Mouse (Mus musculus): ENCODE results near the gene Cybb.
"Not testable (repeated sequence)": the region's sequence is repeated elsewhere in the genome, so short reads cannot be mapped to it uniquely, and the experiment has no call there.

DNA sequence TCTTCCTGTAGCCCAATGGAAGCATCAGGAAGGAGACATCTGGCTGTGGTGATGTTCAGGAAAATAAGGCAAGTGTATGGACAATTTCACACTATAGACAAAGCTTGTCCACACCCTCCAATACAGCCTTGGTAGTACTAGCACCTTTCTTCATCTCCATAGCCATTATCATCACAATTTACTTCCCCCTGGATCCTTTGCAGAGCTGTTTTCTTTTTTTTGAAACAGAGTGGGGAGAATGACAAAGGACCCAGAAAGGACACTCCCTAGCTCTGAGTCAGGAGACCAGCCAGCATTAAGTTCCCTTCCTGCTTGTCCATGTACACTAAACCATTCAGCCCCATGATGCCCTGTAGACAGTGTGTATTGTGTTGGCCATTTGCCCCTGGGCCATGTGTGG lies 30.0 kb upstream of the Cybb start:
- not testable (repeated sequence) for TF ChIP-seq EP300, CTCF (IDR thresholded peaks at IDR 0.05)

All from lung, postnatal 0 days (tissue).